Mouse (Mus musculus) liver, embryonic 14.5 days (tissue): ENCODE measurements at regions not wholly inside any gene's neighbourhood (a gene's known extent, or its start where the extent isn't known, plus 50 kb on each side); places are given as distances from the start of the nearest gene placed in this dataset.

Experiments
- CTCF ChIP-seq: IDR thresholded peaks from 2 replicates; pipeline ENCODE4 v1.5.1; 2016; ENCODE audit warnings: antibody characterized with exemption, low read depth, control low read depth
- EP300 ChIP-seq: IDR thresholded peaks from 2 replicates; pipeline ENCODE4 v1.6.1; 2016; ENCODE audit warnings: antibody characterized with exemption, low read depth

DNA sequence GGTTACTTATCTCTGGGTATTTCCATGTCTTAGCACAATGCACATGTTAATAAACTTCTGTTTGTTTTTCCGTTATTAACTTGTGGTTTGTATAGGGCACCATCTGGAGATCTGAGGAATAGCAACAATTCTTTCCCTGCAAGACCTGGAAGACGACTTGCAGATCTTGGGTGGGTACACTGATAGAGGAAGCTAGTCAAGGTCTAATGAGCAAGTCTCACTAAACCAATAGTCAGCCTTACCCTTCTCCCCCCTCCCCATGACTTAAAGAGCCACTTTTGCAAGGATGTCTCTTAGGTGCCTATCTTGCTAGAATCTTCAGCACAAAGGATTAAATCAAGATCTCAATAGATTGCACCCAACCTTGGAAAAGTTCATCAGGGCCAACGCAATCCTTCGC lies 276.7 kb downstream of the Cd83 start:
- TF ChIP-seq CTCF (no peak), EP300 (no peak)
